Mouse (Mus musculus) limb, embryonic 14.5 days (tissue): ENCODE results near the gene Kcnq4. TPM values are rescaled to one million over a fixed set of nuclear protein-coding genes. Genes with fewer than 3 reads are reported as not detected.

Experiments
- ATAC-seq: fragments of 200-750 bp; cut with Nextera tagmentation; 2 replicates; pipeline ENCODE4 v1.8.0; 2017; ENCODE audit warnings: low read depth, moderate number of reproducible peaks, moderate TSS enrichment; ENCODE audit not compliant: low FRiP score
- DNase-seq: peaks from one replicate; pipeline ENCODE4 v3.0.0-alpha.2; 2015; ENCODE audit warnings: low spot score
- H3K27ac ChIP-seq: fragments of 300-500 bp; sonication (generic); replicated peaks from 2 replicates; pipeline ENCODE4 v1.5.1; 2014; ENCODE audit warnings: low read depth, mild to moderate bottlenecking, low read length, moderate library complexity, mixed read lengths
- H3K27me3 ChIP-seq: fragments of 300-500 bp; sonication (generic); 2 replicates; pipeline ENCODE4 v1.6.1; 2014; ENCODE audit warnings: low read length, mixed read lengths; ENCODE audit not compliant: control insufficient read depth, insufficient read depth
- H3K36me3 ChIP-seq: fragments of 300-500 bp; sonication (generic); 2 replicates; pipeline ENCODE4 v1.6.1; 2014; ENCODE audit warnings: mild to moderate bottlenecking, low read length, moderate library complexity, mixed read lengths; ENCODE audit not compliant: control insufficient read depth, insufficient read depth
- H3K4me1 ChIP-seq: fragments of 300-500 bp; sonication (generic); 2 replicates; pipeline ENCODE4 v1.6.1; 2014; ENCODE audit warnings: antibody characterized with exemption, low read length, mixed read lengths; ENCODE audit not compliant: control insufficient read depth, insufficient read depth
- H3K4me2 ChIP-seq: fragments of 300-500 bp; sonication (generic); replicated peaks from 2 replicates; pipeline ENCODE4 v1.6.1; 2014; ENCODE audit warnings: low read depth, mild to moderate bottlenecking, low read length, moderate library complexity; ENCODE audit not compliant: severe bottlenecking
- H3K4me3 ChIP-seq: fragments of 300-500 bp; sonication (generic); replicated peaks from 2 replicates; pipeline ENCODE4 v1.5.1; 2014; ENCODE audit warnings: low read length
- H3K9ac ChIP-seq: fragments of 300-500 bp; sonication (generic); 2 replicates; pipeline ENCODE4 v1.6.1; 2014; ENCODE audit warnings: mild to moderate bottlenecking, low read depth, low read length, moderate library complexity; ENCODE audit not compliant: severe bottlenecking
- H3K9me3 ChIP-seq: fragments of 300-500 bp; sonication (generic); 2 replicates; pipeline ENCODE4 v1.6.1; 2016; ENCODE audit warnings: low read length; ENCODE audit not compliant: control insufficient read depth
- POLR2A ChIP-seq: fragments of 200-500 bp; IDR thresholded peaks from 2 replicates; pipeline ENCODE4 v1.8.0; 2012; ENCODE audit warnings: inconsistent platforms, mild to moderate bottlenecking, moderate library complexity, borderline replicate concordance; ENCODE audit not compliant: insufficient read depth, insufficient read length; ENCODE audit errors: extremely low read depth
- WGBS: fragments of 180-500 bp; shearing (Covaris S2); extraction: QIAGEN DNeasy Blood & Tissue Kit; methylation state at CpG from one replicate; pipeline ENCODE4 v1.1.7; 2014; 5-methylcytosine and 5-hydroxymethylcytosine counted together
- polyA plus RNA-seq, 2 experiments: library from polyadenylated mRNA; depleted of rRNA in 1 of 2; stranded (reverse) in 1 of 2; unstranded in 1 of 2; fragments of >200 nt; fragmentation: Nextera tagmentation in 1 of 2; extraction: Ambion mirVana in 1 of 2; gene quantifications; 2 replicates each; pipeline versions ENCODE4 v1.2.1 to v1.2.3; 2012 to 2014

Gene Kcnq4
- polyA plus RNA-seq (2012; rRNA removed) (8.5 and 9.9 TPM in 2 replicates), polyA plus RNA-seq (2014; fragmentation: Nextera tagmentation; extraction: Ambion mirVana) (4.0 and 4.3 TPM in 2 replicates)

DNA sequence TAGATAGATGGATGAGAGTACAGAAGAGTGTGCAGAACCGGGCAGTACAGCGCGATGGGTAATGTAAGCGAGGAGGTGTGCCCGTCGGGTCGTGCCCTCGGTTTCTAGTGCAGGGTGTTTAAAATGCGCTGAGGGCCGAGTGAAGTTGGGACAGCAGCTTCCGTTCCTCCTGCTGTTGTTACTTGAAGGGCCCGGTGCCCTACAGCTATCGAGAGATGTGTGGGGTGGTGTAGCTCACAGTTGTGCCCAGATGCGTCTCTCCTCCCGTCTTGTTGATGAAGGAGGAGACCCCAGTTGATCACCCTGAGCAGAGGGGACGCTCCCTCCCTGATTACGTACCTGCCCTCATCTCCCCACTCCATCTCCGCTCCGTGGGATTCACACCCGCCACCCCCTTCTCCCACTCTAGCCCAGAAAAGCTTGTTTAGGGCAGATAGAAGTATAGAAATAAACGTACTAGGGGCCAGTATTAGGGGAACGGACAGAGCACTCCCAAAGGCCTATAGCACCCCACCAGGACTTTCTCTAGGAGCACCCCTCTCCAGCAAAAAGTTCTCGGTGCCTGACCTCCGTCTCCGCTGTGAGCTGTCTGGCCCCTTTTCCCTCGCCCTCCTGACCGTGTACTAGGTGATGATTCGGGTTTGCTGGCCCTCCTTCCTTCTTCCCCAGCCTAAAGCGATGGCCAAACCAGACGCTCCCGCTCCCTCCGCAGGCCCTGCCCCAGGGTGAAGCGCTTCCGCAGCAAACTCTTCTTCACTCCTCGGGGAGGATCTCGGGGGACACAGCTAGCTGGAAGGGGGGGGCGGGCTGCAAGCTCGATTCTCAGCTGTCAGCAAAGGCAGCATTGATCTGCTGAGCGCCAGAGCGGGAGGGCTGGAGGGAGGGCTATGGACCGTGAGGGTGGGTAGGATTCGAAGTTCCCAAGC lies at the start of gene Kcnq4:
TSS of gene Kcnq4 (minus strand) at position 672 of the 926 bp plus-strand sequence.
- peaks cover 72% of the 10 kb centered on the region for H3K27me3 ChIP-seq
- TF ChIP-seq POLR2A = no peak
- ATAC-seq (no peak), DNase-seq (no peak)
- H3K27ac ChIP-seq = no peak within 1 kb of the TSS
- no peaks in the 10 kb centered on the region for H3K9me3 ChIP-seq
- peak within 1 kb of the TSS; percentile 64 for H3K4me3 ChIP-seq
- peaks cover 7% of the 10 kb centered on the region; the same call in 1 of the 2 replicates for H3K4me1 ChIP-seq
- H3K36me3 ChIP-seq = no peaks in the 10 kb centered on the region
- H3K9ac ChIP-seq = peak within 1 kb of the TSS; percentile 51
- 2% methylated on average over 42 of the region's 42 CpGs for WGBS
- H3K4me2 ChIP-seq = peak within 1 kb of the TSS; percentile 99

DNA sequence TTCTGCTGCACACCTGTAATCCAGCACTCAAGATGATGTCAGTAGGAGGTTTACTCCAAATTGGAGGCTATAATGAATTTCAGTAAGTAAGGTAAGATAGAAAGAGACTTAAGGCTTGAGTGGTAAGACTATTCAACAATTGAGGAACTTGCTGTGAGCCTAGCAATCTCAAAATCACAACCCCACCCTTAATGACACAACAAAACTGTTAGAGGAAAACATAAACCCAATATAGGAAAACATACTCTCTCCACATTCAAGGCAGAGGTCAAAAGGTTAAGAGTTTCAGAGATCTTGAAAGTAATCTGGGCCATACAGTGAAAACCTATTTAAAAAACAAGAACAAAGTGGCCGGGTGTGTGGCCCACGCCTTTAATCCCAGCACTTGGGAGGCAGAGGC lies 48.3 kb upstream of the Kcnq4 start:
- no peak overlapping the region for H3K27ac ChIP-seq
- no peak for ATAC-seq
- WGBS = 91% methylated on average over 2 of the region's 2 CpGs

DNA sequence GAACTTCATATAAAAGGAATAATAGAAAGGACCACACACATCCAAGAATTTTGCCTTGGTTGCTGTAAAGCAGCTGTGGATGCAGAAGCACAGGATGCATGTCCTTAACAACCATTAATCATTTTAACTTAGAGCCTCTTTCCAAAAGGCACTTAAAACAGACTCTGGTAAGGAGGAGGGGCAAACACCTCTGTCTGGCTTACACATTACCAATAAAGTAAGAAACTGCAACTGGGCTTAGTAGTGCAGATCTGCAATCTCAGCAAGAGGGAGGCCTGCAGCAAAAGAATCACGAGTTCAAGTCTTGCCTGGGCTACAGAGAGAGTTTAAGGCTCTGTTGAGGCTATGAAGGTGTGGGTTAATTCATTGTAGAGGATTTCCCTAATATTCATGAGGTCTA lies 47.2 kb upstream of the Kcnq4 start:
- no peak overlapping the region for H3K4me3 ChIP-seq
- H3K27me3 ChIP-seq = no peaks in the 10 kb centered on the region
- H3K4me1 ChIP-seq = 0 out of 2 replicates have a peak, but pooled peaks cover 3% of the 10 kb centered on the region
- DNase-seq = no peak
- H3K36me3 ChIP-seq = peaks cover 2% of the 10 kb centered on the region; the same call in 1 of the 2 replicates
- TF ChIP-seq POLR2A = no peak
- H3K27ac ChIP-seq = no peak overlapping the region
- ATAC-seq = no peak
- no peaks in the 10 kb centered on the region for H3K9me3 ChIP-seq
- 61% methylated on average over 1 of the region's 1 CpGs for WGBS
- no peak overlapping the region for H3K4me2 ChIP-seq
- no peak overlapping the region for H3K9ac ChIP-seq

More for the DNA sequence above, 48.3 kb upstream of the Kcnq4 start:
- H3K4me2 ChIP-seq = no peak overlapping the region
- no peaks in the 10 kb centered on the region for H3K36me3 ChIP-seq
- H3K4me1 ChIP-seq = 0 out of 2 replicates have a peak, but pooled peaks cover 3% of the 10 kb centered on the region
- no peak overlapping the region for H3K9ac ChIP-seq
- no peak for DNase-seq
- no peak for TF ChIP-seq POLR2A
- no peak overlapping the region for H3K4me3 ChIP-seq
- no peaks in the 10 kb centered on the region for H3K9me3 ChIP-seq
- no peaks in the 10 kb centered on the region for H3K27me3 ChIP-seq

DNA sequence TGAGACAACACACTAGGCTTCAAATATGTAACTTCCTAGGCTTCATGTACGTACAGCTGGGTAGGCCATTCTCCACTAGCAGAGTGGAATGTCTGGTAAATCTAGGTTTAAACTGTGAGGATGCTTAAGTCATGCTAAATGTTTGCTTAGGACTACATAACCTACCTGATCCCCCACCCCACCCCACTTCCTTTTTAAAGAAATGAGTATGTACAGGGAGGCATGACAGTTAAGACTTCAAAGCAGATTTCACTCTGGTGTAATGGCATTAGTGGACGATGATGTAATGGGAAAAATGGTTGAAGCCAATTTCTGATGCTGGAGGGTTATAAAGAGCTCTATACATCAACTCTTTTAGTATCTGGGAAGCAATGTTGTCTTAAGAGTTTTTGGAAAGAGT lies 44.5 kb upstream of the Kcnq4 start:
- H3K27ac ChIP-seq = 0 out of 2 replicates have a peak overlapping the region, but pooled peaks have one; percentile 33
- H3K9me3 ChIP-seq = no peaks in the 10 kb centered on the region
- WGBS = 79% methylated on average over 2 of the region's 2 CpGs
- H3K4me2 ChIP-seq = no peak overlapping the region
- no peak for DNase-seq
- 0 out of 2 replicates have a peak, but pooled peaks cover 3% of the 10 kb centered on the region for H3K4me1 ChIP-seq
- no peak overlapping the region for H3K9ac ChIP-seq
- TF ChIP-seq POLR2A = no peak
- no peak for ATAC-seq
- H3K36me3 ChIP-seq = peaks cover 26% of the 10 kb centered on the region
- H3K27me3 ChIP-seq = no peaks in the 10 kb centered on the region
- no peak overlapping the region for H3K4me3 ChIP-seq

DNA sequence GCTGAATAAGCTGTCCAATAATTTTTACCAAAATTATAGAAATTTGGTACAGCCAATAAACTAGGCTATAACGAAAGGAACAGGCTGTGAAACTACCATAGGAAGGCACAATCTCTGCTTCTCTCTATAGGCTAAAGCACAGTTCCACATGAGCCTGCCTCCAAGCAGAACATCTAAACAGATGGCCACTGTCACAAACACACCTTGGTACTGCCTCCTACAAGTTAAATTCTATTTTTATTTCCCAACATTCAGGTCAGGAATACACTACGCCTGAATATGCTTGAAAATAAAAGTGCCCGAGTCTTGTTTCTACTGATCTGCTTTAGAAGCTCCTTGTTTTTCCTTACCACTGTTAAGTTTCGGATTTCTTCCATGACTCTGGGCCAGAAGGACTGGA lies 41.6 kb upstream of the Kcnq4 start:
- no peak for DNase-seq
- WGBS = 92% methylated on average over 4 of the region's 4 CpGs
- H3K9me3 ChIP-seq = no peaks in the 10 kb centered on the region
- H3K9ac ChIP-seq = no peak overlapping the region
- peaks cover 45% of the 10 kb centered on the region for H3K36me3 ChIP-seq
- H3K27ac ChIP-seq = no peak overlapping the region
- no peak for TF ChIP-seq POLR2A
- no peak overlapping the region for H3K4me3 ChIP-seq
- no peak for ATAC-seq
- no peak overlapping the region for H3K4me2 ChIP-seq
- H3K4me1 ChIP-seq = no peaks in the 10 kb centered on the region
- H3K27me3 ChIP-seq = no peaks in the 10 kb centered on the region
